Mouse (Mus musculus): ENCODE measurements at regions not wholly inside any gene's neighbourhood (a gene's known extent, or its start where the extent isn't known, plus 50 kb on each side); places are given as distances from the start of the nearest gene placed in this dataset.

GRCm38 (mm10) chr14:46516285-46516684 is 125.8 kb upstream of the Bmp4 start:
- ATAC-seq (ENCODE audit: low FRiP score) (no peak), DNase-seq (ENCODE audit: low spot score) (no peak)
- Histone ChIP-seq H3K27ac (ENCODE audit: low read depth, low read length) (no peak overlapping the region), H3K4me2 (ENCODE audit: low read depth, low read length, poor library complexity, severe bottlenecking) (no peak overlapping the region), H3K36me3 (ENCODE audit: insufficient read depth, low read length) (no peaks in the 10 kb centered on the region), H3K9ac (replicated peaks; ENCODE audit: low read length, poor library complexity, severe bottlenecking) (no peak overlapping the region), H3K4me1 (ENCODE audit: insufficient read depth, low read length) (no peaks in the 10 kb centered on the region), H3K4me3 (ENCODE audit: low read depth, low read length) (no peak overlapping the region), H3K9me3 (ENCODE audit: low read length) (no peaks in the 10 kb centered on the region), H3K27me3 (ENCODE audit: insufficient read depth, low read length) (no peaks in the 10 kb centered on the region)
- TF ChIP-seq CTCF (IDR thresholded peaks at IDR 0.05) = no peak
- WGBS = 86% methylated on average over 3 of the region's 3 CpGs

- no peak overlapping the region for H3K9ac ChIP-seq (replicated peaks; ENCODE audit: low read length, poor library complexity, severe bottlenecking)
- H3K4me3 ChIP-seq (ENCODE audit: low read depth, low read length) = no peak overlapping the region
- no peaks in the 10 kb centered on the region for H3K36me3 ChIP-seq (ENCODE audit: insufficient read depth, low read length)
- no peak overlapping the region for H3K27ac ChIP-seq (ENCODE audit: low read depth, low read length)
- 84% methylated on average over 4 of the region's 4 CpGs for WGBS
- no peaks in the 10 kb centered on the region for H3K9me3 ChIP-seq (ENCODE audit: low read length)
- DNase-seq (ENCODE audit: low spot score) (no peak), ATAC-seq (ENCODE audit: low FRiP score) (no peak)
- H3K4me1 ChIP-seq (ENCODE audit: insufficient read depth, low read length) = no peaks in the 10 kb centered on the region
- no peak for TF ChIP-seq CTCF (IDR thresholded peaks at IDR 0.05)
- H3K4me2 ChIP-seq (ENCODE audit: low read depth, low read length, poor library complexity, severe bottlenecking) = no peak overlapping the region
- H3K27me3 ChIP-seq (ENCODE audit: insufficient read depth, low read length) = no peaks in the 10 kb centered on the region
Observed at GRCm38 (mm10) chr14:46514262-46514932, 123.9 kb upstream of the Bmp4 start.

DNA sequence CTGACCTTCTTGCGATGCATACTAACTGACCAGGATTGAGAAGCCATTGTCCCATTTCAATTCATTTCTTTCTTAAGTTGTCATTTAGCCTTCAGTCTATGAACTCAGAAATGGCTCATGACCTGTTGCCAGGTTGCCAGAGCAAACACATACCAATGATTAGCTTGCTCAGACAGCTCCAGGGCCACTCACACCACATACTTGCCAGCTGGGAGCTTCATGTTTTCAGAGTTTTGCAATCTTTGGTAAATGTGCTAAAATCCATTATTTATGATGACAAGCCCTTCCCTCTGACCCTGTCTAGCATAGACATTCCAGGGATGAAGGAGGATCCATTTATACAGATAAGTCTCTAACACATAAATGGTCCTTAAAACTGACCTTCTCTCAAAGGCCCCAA is 121.6 kb upstream of the Bmp4 start:
- no peaks in the 10 kb centered on the region for H3K4me1 ChIP-seq (ENCODE audit: insufficient read depth, low read length)
- DNase-seq (ENCODE audit: low spot score) = no peak
- no peak for TF ChIP-seq CTCF (IDR thresholded peaks at IDR 0.05)
- H3K4me2 ChIP-seq (ENCODE audit: low read depth, low read length, poor library complexity, severe bottlenecking) = no peak overlapping the region
- H3K36me3 ChIP-seq (ENCODE audit: insufficient read depth, low read length) = no peaks in the 10 kb centered on the region
- H3K9ac ChIP-seq (replicated peaks; ENCODE audit: low read length, poor library complexity, severe bottlenecking) = no peak overlapping the region
- ATAC-seq (ENCODE audit: low FRiP score) = no peak
- H3K27me3 ChIP-seq (ENCODE audit: insufficient read depth, low read length) = no peaks in the 10 kb centered on the region
- WGBS = 92% methylated on average over 1 of the region's 1 CpGs
- H3K4me3 ChIP-seq (ENCODE audit: low read depth, low read length) = no peak overlapping the region
- no peaks in the 10 kb centered on the region for H3K9me3 ChIP-seq (ENCODE audit: low read length)
- no peak overlapping the region for H3K27ac ChIP-seq (ENCODE audit: low read depth, low read length)

- Histone ChIP-seq H3K4me2 (ENCODE audit: low read depth, low read length, poor library complexity, severe bottlenecking) (no peak overlapping the region), H3K9ac (replicated peaks; ENCODE audit: low read length, poor library complexity, severe bottlenecking) (no peak overlapping the region), H3K9me3 (ENCODE audit: low read length) (no peaks in the 10 kb centered on the region), H3K4me1 (ENCODE audit: insufficient read depth, low read length) (no peaks in the 10 kb centered on the region), H3K27me3 (ENCODE audit: insufficient read depth, low read length) (no peaks in the 10 kb centered on the region), H3K27ac (ENCODE audit: low read depth, low read length) (no peak overlapping the region), H3K36me3 (ENCODE audit: insufficient read depth, low read length) (no peaks in the 10 kb centered on the region), H3K4me3 (ENCODE audit: low read depth, low read length) (no peak overlapping the region)
- ATAC-seq (ENCODE audit: low FRiP score) = no peak
- no peak for DNase-seq (ENCODE audit: low spot score)
- TF ChIP-seq CTCF (IDR thresholded peaks at IDR 0.05) = no peak
- WGBS = 73% methylated on average over 5 of the region's 5 CpGs
Observed at GRCm38 (mm10) chr14:46508871-46509270, 118.4 kb upstream of the Bmp4 start.

- no peaks in the 10 kb centered on the region for H3K36me3 ChIP-seq (ENCODE audit: insufficient read depth, low read length)
- no peaks in the 10 kb centered on the region for H3K27me3 ChIP-seq (ENCODE audit: insufficient read depth, low read length)
- no peaks in the 10 kb centered on the region for H3K4me1 ChIP-seq (ENCODE audit: insufficient read depth, low read length)
- no peak for ATAC-seq (ENCODE audit: low FRiP score)
- H3K9me3 ChIP-seq (ENCODE audit: low read length) = no peaks in the 10 kb centered on the region
- H3K27ac ChIP-seq (ENCODE audit: low read depth, low read length) = no peak overlapping the region
- WGBS = 90% methylated on average over 3 of the region's 3 CpGs
- no peak for TF ChIP-seq CTCF (IDR thresholded peaks at IDR 0.05)
- H3K9ac ChIP-seq (replicated peaks; ENCODE audit: low read length, poor library complexity, severe bottlenecking) = no peak overlapping the region
- no peak overlapping the region for H3K4me3 ChIP-seq (ENCODE audit: low read depth, low read length)
- no peak for DNase-seq (ENCODE audit: low spot score)
- H3K4me2 ChIP-seq (ENCODE audit: low read depth, low read length, poor library complexity, severe bottlenecking) = no peak overlapping the region
Observed at GRCm38 (mm10) chr14:46505266-46505665, 114.8 kb upstream of the Bmp4 start.

DNA sequence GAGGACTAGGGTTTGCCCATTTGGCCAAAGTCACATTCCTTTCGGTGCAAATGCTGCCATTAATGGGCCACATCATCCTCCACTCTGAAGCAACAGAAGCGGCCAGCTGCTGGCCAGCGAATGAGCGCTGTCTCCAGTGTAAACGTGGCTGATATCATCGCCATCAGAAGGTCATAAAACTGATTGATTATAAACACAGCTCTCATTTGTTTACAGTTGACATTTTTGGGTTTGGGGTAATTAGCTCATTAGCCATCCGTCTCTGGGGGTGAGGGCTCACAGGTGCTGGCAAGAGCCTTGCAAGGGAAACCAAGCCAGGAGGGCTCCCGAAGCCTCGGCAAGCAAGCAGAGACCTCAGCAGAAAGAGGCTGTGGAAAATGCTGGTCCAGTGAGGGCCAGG is 101.1 kb upstream of the Bmp4 start:
- no peaks in the 10 kb centered on the region for H3K27me3 ChIP-seq (ENCODE audit: insufficient read depth, low read length)
- no peak overlapping the region for H3K4me2 ChIP-seq (ENCODE audit: low read depth, low read length, poor library complexity, severe bottlenecking)
- no peak for ATAC-seq (ENCODE audit: low FRiP score)
- 89% methylated on average over 9 of the region's 9 CpGs for WGBS
- H3K27ac ChIP-seq (ENCODE audit: low read depth, low read length) = no peak overlapping the region
- H3K9me3 ChIP-seq (ENCODE audit: low read length) = no peaks in the 10 kb centered on the region
- no peak for DNase-seq (ENCODE audit: low spot score)
- no peaks in the 10 kb centered on the region for H3K36me3 ChIP-seq (ENCODE audit: insufficient read depth, low read length)
- H3K4me1 ChIP-seq (ENCODE audit: insufficient read depth, low read length) = no peaks in the 10 kb centered on the region
- no peak overlapping the region for H3K9ac ChIP-seq (replicated peaks; ENCODE audit: low read length, poor library complexity, severe bottlenecking)
- no peak overlapping the region for H3K4me3 ChIP-seq (ENCODE audit: low read depth, low read length)
- no peak for TF ChIP-seq CTCF (IDR thresholded peaks at IDR 0.05)
